Mouse (Mus musculus) C2C12 (cell line): ENCODE data around the gene Tspan4.

Experiments
- CTCF ChIP-seq: IDR thresholded peaks from one replicate; pipeline ENCODE4 v1.5.1; 2011; ENCODE audit not compliant: control insufficient read depth, insufficient read depth, insufficient read length
- MYOD1 ChIP-seq: IDR thresholded peaks from one replicate; pipeline ENCODE4 v1.6.1; 2011; ENCODE audit warnings: low read depth; ENCODE audit not compliant: control insufficient read depth, insufficient read length
- USF1 ChIP-seq: IDR thresholded peaks from one replicate; pipeline ENCODE4 v1.6.1; 2011; ENCODE audit warnings: low read depth, mild to moderate bottlenecking, control low read depth, moderate library complexity

DNA sequence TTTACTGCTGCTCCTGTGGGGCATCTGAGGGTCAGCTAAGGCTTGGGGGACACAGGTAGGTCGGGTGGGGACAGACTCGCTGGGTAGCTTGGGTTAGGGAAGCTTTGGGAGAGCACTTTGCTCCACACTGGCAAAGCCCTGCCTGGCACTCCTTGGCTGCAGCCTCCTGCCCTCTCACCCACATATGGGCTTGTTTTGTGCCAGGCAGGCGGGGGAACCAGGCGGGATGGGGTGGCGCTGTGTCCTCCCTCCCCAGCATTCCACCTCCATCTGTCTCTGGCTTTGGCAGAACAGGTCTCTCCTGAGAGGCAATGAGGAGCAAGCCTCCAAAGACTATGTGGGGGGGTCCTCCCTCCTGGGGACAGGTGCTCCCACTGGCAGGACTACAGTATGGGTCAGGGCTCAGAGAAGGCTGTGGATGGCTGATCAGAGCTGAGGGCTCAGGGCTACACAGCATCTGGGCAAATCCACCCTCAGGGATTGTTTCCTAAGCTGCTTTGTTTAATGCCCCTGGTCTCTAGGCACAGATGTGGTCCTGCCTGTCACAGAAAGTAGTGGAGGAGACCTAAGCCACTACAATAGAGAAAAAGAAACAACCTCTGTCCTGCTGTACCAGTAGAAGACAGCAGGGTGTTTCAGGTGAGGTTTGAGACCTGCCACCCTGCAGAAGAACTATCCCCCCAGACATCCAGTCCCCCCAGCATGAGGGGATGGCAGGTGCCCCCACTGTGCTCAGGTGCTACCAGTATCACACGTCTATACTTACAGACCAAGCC is 42.1 kb upstream of the Tspan4 start:
- TF ChIP-seq CTCF, result no peak
- TF ChIP-seq MYOD1, result no peak
- no peak for TF ChIP-seq USF1
